Mouse (Mus musculus): Measurements from ENCODE around the gene Klhl34. TPM values are rescaled to one million over a fixed set of nuclear protein-coding genes. Genes with fewer than 3 reads are reported as not detected.

Klhl34 gene
- polyA plus RNA-seq (2012; rRNA removed): 0.15 TPM in 1 of 2 replicates, not detected in the other

- Histone ChIP-seq H3K27me3 (ENCODE audit: control insufficient read depth, insufficient read depth, low read length) (no peaks in the 10 kb centered on the region), H3K36me3 (ENCODE audit: control insufficient read depth, insufficient read depth, low read length) (no peaks in the 10 kb centered on the region), H3K4me1 (replicated peaks; ENCODE audit: control insufficient read depth, insufficient read depth, low read length) (no peaks in the 10 kb centered on the region), H3K4me3 (ENCODE audit: control insufficient read depth, insufficient read depth, low read length) (no peak within 1 kb of the TSS), H3K27ac (ENCODE audit: control insufficient read depth, insufficient read depth, low read length) (no peak within 1 kb of the TSS)
- 55% methylated on average over 28 of the region's 28 CpGs for WGBS
- DNase-seq: no peak
- no peak for TF ChIP-seq CTCF (IDR thresholded peaks at IDR 0.05; ENCODE audit: borderline replicate concordance, control insufficient read depth, extremely low read depth, insufficient read depth, low read length, poor library complexity)
- TF ChIP-seq POLR2A (IDR thresholded peaks at IDR 0.05; ENCODE audit: control insufficient read depth, extremely low read depth, insufficient read depth, low read length, poor library complexity): no peak
Observed at GRCm38 (mm10) chrX:157818207-157818920, at the start of gene Klhl34. Gene Klhl34, plus strand, starts transcription at chrX:157818435.

- Histone ChIP-seq H3K27ac (ENCODE audit: control insufficient read depth, insufficient read depth, low read length) (no peak overlapping the region), H3K4me1 (replicated peaks; ENCODE audit: control insufficient read depth, insufficient read depth, low read length) (no peaks in the 10 kb centered on the region), H3K36me3 (ENCODE audit: control insufficient read depth, insufficient read depth, low read length) (no peaks in the 10 kb centered on the region), H3K4me3 (ENCODE audit: control insufficient read depth, insufficient read depth, low read length) (no peak overlapping the region), H3K27me3 (ENCODE audit: control insufficient read depth, insufficient read depth, low read length) (no peaks in the 10 kb centered on the region)
- DNase-seq: no peak
- no peak for TF ChIP-seq POLR2A (IDR thresholded peaks at IDR 0.05; ENCODE audit: control insufficient read depth, extremely low read depth, insufficient read depth, low read length, poor library complexity)
- TF ChIP-seq CTCF (IDR thresholded peaks at IDR 0.05; ENCODE audit: borderline replicate concordance, control insufficient read depth, extremely low read depth, insufficient read depth, low read length, poor library complexity): no peak
- 22% methylated on average over 2 of the region's 2 CpGs for WGBS
Observed at GRCm38 (mm10) chrX:157801669-157802068, 16.6 kb upstream of the Klhl34 start.

- TF ChIP-seq CTCF (IDR thresholded peaks at IDR 0.05; ENCODE audit: borderline replicate concordance, control insufficient read depth, extremely low read depth, insufficient read depth, low read length, poor library complexity): no peak
- no peak for TF ChIP-seq POLR2A (IDR thresholded peaks at IDR 0.05; ENCODE audit: control insufficient read depth, extremely low read depth, insufficient read depth, low read length, poor library complexity)
- no peak overlapping the region for H3K4me3 ChIP-seq (ENCODE audit: control insufficient read depth, insufficient read depth, low read length)
- no peaks in the 10 kb centered on the region for H3K27me3 ChIP-seq (ENCODE audit: control insufficient read depth, insufficient read depth, low read length)
- H3K27ac ChIP-seq (ENCODE audit: control insufficient read depth, insufficient read depth, low read length): no peak overlapping the region
- H3K36me3 ChIP-seq (ENCODE audit: control insufficient read depth, insufficient read depth, low read length): no peaks in the 10 kb centered on the region
- H3K4me1 ChIP-seq (replicated peaks; ENCODE audit: control insufficient read depth, insufficient read depth, low read length): no peaks in the 10 kb centered on the region
- DNase-seq: no peak
- 90% methylated on average over 1 of the region's 1 CpGs for WGBS
Observed at GRCm38 (mm10) chrX:157809721-157810120, 8.5 kb upstream of the Klhl34 start.

GRCm38 (mm10) chrX:157817571-157818206 lies 546 bp upstream of the Klhl34 start:
- no peaks in the 10 kb centered on the region for H3K4me1 ChIP-seq (replicated peaks; ENCODE audit: control insufficient read depth, insufficient read depth, low read length)
- DNase-seq: no peak
- no peak overlapping the region for H3K4me3 ChIP-seq (ENCODE audit: control insufficient read depth, insufficient read depth, low read length)
- H3K27ac ChIP-seq (ENCODE audit: control insufficient read depth, insufficient read depth, low read length): no peak overlapping the region
- no peak for TF ChIP-seq CTCF (IDR thresholded peaks at IDR 0.05; ENCODE audit: borderline replicate concordance, control insufficient read depth, extremely low read depth, insufficient read depth, low read length, poor library complexity)
- TF ChIP-seq POLR2A (IDR thresholded peaks at IDR 0.05; ENCODE audit: control insufficient read depth, extremely low read depth, insufficient read depth, low read length, poor library complexity): no peak
- H3K36me3 ChIP-seq (ENCODE audit: control insufficient read depth, insufficient read depth, low read length): no peaks in the 10 kb centered on the region
- 3% methylated on average over 31 of the region's 31 CpGs for WGBS
- no peaks in the 10 kb centered on the region for H3K27me3 ChIP-seq (ENCODE audit: control insufficient read depth, insufficient read depth, low read length)

- DNase-seq: no peak
- 93% methylated on average over 13 of the region's 13 CpGs for WGBS
- Histone ChIP-seq H3K4me1 (replicated peaks; ENCODE audit: control insufficient read depth, insufficient read depth, low read length) (no peaks in the 10 kb centered on the region), H3K4me3 (ENCODE audit: control insufficient read depth, insufficient read depth, low read length) (no peak overlapping the region), H3K36me3 (ENCODE audit: control insufficient read depth, insufficient read depth, low read length) (no peaks in the 10 kb centered on the region), H3K27me3 (ENCODE audit: control insufficient read depth, insufficient read depth, low read length) (no peaks in the 10 kb centered on the region), H3K27ac (ENCODE audit: control insufficient read depth, insufficient read depth, low read length) (no peak overlapping the region)
- TF ChIP-seq CTCF (IDR thresholded peaks at IDR 0.05; ENCODE audit: borderline replicate concordance, control insufficient read depth, extremely low read depth, insufficient read depth, low read length, poor library complexity) (no peak), POLR2A (IDR thresholded peaks at IDR 0.05; ENCODE audit: control insufficient read depth, extremely low read depth, insufficient read depth, low read length, poor library complexity) (no peak)
Observed at GRCm38 (mm10) chrX:157818921-157819260, 656 bp downstream of the Klhl34 start.

- Histone ChIP-seq H3K27me3 (ENCODE audit: control insufficient read depth, insufficient read depth, low read length) (no peaks in the 10 kb centered on the region), H3K4me3 (ENCODE audit: control insufficient read depth, insufficient read depth, low read length) (no peak overlapping the region), H3K36me3 (ENCODE audit: control insufficient read depth, insufficient read depth, low read length) (no peaks in the 10 kb centered on the region), H3K27ac (ENCODE audit: control insufficient read depth, insufficient read depth, low read length) (no peak overlapping the region), H3K4me1 (replicated peaks; ENCODE audit: control insufficient read depth, insufficient read depth, low read length) (no peaks in the 10 kb centered on the region)
- TF ChIP-seq POLR2A (IDR thresholded peaks at IDR 0.05; ENCODE audit: control insufficient read depth, extremely low read depth, insufficient read depth, low read length, poor library complexity): no peak
- TF ChIP-seq CTCF (IDR thresholded peaks at IDR 0.05; ENCODE audit: borderline replicate concordance, control insufficient read depth, extremely low read depth, insufficient read depth, low read length, poor library complexity): no peak
- no peak for DNase-seq
- 88% methylated on average over 4 of the region's 4 CpGs for WGBS
Observed at GRCm38 (mm10) chrX:157829983-157830382, 11.7 kb downstream of the Klhl34 start.

Other genes starting within 250 kb of the Klhl34 start
- not detected in 2 replicates for gene Yy2, start 249.4 kb upstream of the Klhl34 start, polyA plus RNA-seq (2012; rRNA removed)
- gene Mbtps2, start 219.7 kb upstream of the Klhl34 start, polyA plus RNA-seq (2012; rRNA removed): 13.3 and 17.7 TPM in 2 replicates
- gene Smpx, start 119.5 kb upstream of the Klhl34 start, polyA plus RNA-seq (2012; rRNA removed): 0.56 and 6.2 TPM in 2 replicates
- 0.01 and 0.04 TPM in 2 replicates for gene Cnksr2, start 224.9 kb downstream of the Klhl34 start, polyA plus RNA-seq (2012; rRNA removed)

Data from thymus, adult 2 months (tissue).